Mouse (Mus musculus) ES-E14 (cell line): ENCODE measurements around the gene Hes7. TPM values are rescaled to one million over a fixed set of nuclear protein-coding genes. Genes with fewer than 3 reads are reported as not detected.

ENCODE experiments used
- DNase-seq: peaks from one replicate; pipeline ENCODE4 v3.0.0-alpha.2; 2013; ENCODE audit warnings: low read depth, low spot score
- H3K27ac ChIP-seq: 2 replicates; pipeline ENCODE4 v1.5.1; 2012; ENCODE audit warnings: low read depth, mild to moderate bottlenecking, low read length, moderate library complexity, mixed read lengths; ENCODE audit not compliant: poor library complexity, insufficient read depth, severe bottlenecking
- H3K36me3 ChIP-seq: 2 replicates; pipeline ENCODE4 v1.6.1; 2012; ENCODE audit warnings: mild to moderate bottlenecking, low read length, moderate library complexity, mixed read lengths; ENCODE audit not compliant: control insufficient read depth, poor library complexity, insufficient read depth, severe bottlenecking
- H3K4me1 ChIP-seq, 2 experiments: fragments of 150-350 bp in 1 of 2; sonication (generic) in 1 of 2; 2 replicates each; pipeline ENCODE4 v1.6.1; 2012; ENCODE audit warnings: low read length in 2 of 2, mild to moderate bottlenecking in 1 of 2, mixed read lengths in 1 of 2; ENCODE audit not compliant: control insufficient read depth in 2 of 2, insufficient read depth in 2 of 2, poor library complexity in 1 of 2
- H3K4me3 ChIP-seq, 2 experiments: fragments of 150-350 bp in 1 of 2; sonication (generic) in 1 of 2; 2 replicates each; pipeline ENCODE4 v1.5.1; 2012; ENCODE audit warnings: low read length in 2 of 2, low read depth in 1 of 2, mild to moderate bottlenecking in 1 of 2, mixed read lengths in 1 of 2; ENCODE audit not compliant: insufficient read depth in 1 of 2, poor library complexity in 1 of 2, severe bottlenecking in 1 of 2
- H3K9ac ChIP-seq: 2 replicates; pipeline ENCODE4 v1.6.1; 2012; ENCODE audit warnings: low read depth, mild to moderate bottlenecking, low read length, mixed read lengths; ENCODE audit not compliant: poor library complexity, insufficient read depth, severe bottlenecking
- H3K9me3 ChIP-seq: fragments of 150-350 bp; sonication (generic); 2 replicates; pipeline ENCODE4 v1.6.1; 2012; ENCODE audit warnings: low read depth, mild to moderate bottlenecking, low read length; ENCODE audit not compliant: control insufficient read depth, insufficient read depth
- CHD2 ChIP-seq: IDR thresholded peaks from 2 replicates; pipeline ENCODE4 v1.6.1; 2014; ENCODE audit warnings: mild to moderate bottlenecking, low read depth, low read length, inconsistent platforms
- HCFC1 ChIP-seq: IDR thresholded peaks from 2 replicates; pipeline ENCODE4 v1.6.1; 2012; ENCODE audit warnings: low read length, inconsistent platforms, borderline replicate concordance; ENCODE audit not compliant: insufficient read depth
- MAFK ChIP-seq: IDR thresholded peaks from 2 replicates; pipeline ENCODE4 v1.6.1; 2014; ENCODE audit warnings: mild to moderate bottlenecking, low read depth, low read length, inconsistent platforms; ENCODE audit not compliant: insufficient read depth
- ZC3H11A ChIP-seq: IDR thresholded peaks from 2 replicates; pipeline ENCODE4 v1.6.1; 2012; ENCODE audit warnings: low read depth, mild to moderate bottlenecking, inconsistent platforms, low read length, borderline replicate concordance
- ZNF384 ChIP-seq: IDR thresholded peaks from 2 replicates; pipeline ENCODE4 v1.6.1; 2012; ENCODE audit warnings: low read depth, low read length, inconsistent platforms
- in situ Hi-C, 2 experiments: fragments of 600-800 bp; cut with MboI; formaldehyde crosslinking; loops; one replicate each; pipeline ENCODE4 v1.15.1; 2025; ENCODE audit warnings: low sequenced_read_pairs in 2 of 2, inconsistent platforms in 1 of 2; ENCODE audit not compliant: unreplicated experiment in 2 of 2
- total RNA-seq: library from RNA; depleted of rRNA; stranded (reverse); fragments of 300-350 nt; gene quantifications from 2 replicates; pipeline ENCODE4 v1.2.3, GENCODE M21; 2012

Hes7 gene
- total RNA-seq, 1 experiment: not detected

- DNase-seq: no peak
- in situ Hi-C loops: no loop called here
- Histone ChIP-seq H3K4me1 (peaks cover 0 to 6% of the 10 kb centered on the region in 2 experiments; a peak in 2 of 4 replicates), H3K4me3 (peak overlapping the region; percentile 40 to 74; a peak in 3 of 4 replicates), H3K9ac (peak overlapping the region; percentile 42; the same call in 1 of the 2 replicates), H3K36me3 (no peaks in the 10 kb centered on the region), H3K27ac (no peak overlapping the region), H3K9me3 (no peaks in the 10 kb centered on the region)
- no peak for TF ChIP-seq ZC3H11A
- no peak for TF ChIP-seq HCFC1
- TF ChIP-seq MAFK: no peak
- no peak for TF ChIP-seq CHD2
- TF ChIP-seq ZNF384: no peak
These were observed 30.8 kb downstream of the Hes7 start for GRCm38 (mm10) chr11:69151004-69151403.

DNA sequence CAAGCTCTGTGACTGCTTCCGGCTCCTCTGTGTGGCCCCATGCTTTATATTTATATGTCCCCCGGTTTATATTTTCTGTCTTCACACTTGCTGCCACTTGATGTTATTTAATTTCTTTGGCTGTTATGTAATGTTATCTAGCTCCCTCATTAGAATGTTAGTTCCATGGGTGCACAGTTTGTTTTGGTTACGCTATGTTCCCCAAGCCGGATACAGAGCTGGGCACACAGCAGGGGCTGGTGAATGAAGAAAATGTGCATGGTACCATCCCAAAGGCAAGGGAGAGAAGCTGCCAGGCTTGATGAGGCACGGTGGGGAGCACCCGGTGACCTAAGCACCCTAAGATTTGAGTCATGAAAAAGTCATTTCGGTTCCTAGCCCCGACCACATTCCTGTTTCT, 33.6 kb downstream of the Hes7 start:
- Histone ChIP-seq H3K36me3 (no peaks in the 10 kb centered on the region), H3K4me1 (peaks cover 0 to 11% of the 10 kb centered on the region in 2 experiments; a peak in 2 of 4 replicates), H3K27ac (no peak overlapping the region), H3K9ac (no peak overlapping the region), H3K4me3 (no peak overlapping the region), H3K9me3 (no peaks in the 10 kb centered on the region)
- TF ChIP-seq ZNF384 (no peak), HCFC1 (no peak), MAFK (no peak), ZC3H11A (no peak), CHD2 (no peak)
- in situ Hi-C loops: no loop called here
- DNase-seq: no peak

DNA sequence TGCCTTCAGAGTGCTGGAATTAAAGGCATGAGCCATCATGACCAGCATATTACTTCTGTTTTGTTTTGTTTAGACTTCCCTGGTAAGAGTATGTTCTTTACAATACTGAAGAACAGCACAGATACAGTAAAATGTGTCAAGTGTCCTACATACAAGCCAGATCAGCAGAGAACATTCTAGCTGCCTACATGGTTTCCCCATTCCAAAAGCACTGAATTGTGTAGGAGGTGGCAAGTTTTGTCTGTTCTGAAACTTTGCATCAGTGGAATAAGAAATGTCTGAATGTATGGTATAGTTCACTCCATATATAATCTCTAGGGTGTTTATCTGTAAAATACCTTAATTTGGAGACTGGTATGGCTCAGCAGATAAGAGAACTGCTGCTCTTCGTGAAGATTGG, 35.1 kb downstream of the Hes7 start:
- H3K4me3 ChIP-seq: no peak overlapping the region
- DNase-seq: no peak
- in situ Hi-C loops: no loop called here
- no peak for TF ChIP-seq ZNF384
- no peak for TF ChIP-seq CHD2
- no peaks in the 10 kb centered on the region for H3K36me3 ChIP-seq
- no peaks in the 10 kb centered on the region for H3K9me3 ChIP-seq
- no peak overlapping the region for H3K9ac ChIP-seq
- H3K27ac ChIP-seq: no peak overlapping the region
- H3K4me1 ChIP-seq: peaks cover 0 to 11% of the 10 kb centered on the region in 2 experiments; a peak in 2 of 4 replicates

GRCm38 (mm10) chr11:69156800-69157199, 36.6 kb downstream of the Hes7 start, which contains the start of gene Alox12b:
Alox12b (plus strand) TSS chr11:69156989.
- TF ChIP-seq HCFC1 (no peak), MAFK (no peak), ZNF384 (no peak), CHD2 (no peak)
- DNase-seq: no peak
- Histone ChIP-seq H3K4me1 (peaks cover 0 to 8% of the 10 kb centered on the region in 2 experiments; a peak in 2 of 4 replicates), H3K9ac (no peak within 1 kb of the TSS), H3K36me3 (no peaks in the 10 kb centered on the region), H3K4me3 (peak within 1 kb of the TSS; percentile 41; a peak in 3 of 4 replicates), H3K9me3 (no peaks in the 10 kb centered on the region), H3K27ac (no peak within 1 kb of the TSS)
- in situ Hi-C loops: no loop called here

DNA sequence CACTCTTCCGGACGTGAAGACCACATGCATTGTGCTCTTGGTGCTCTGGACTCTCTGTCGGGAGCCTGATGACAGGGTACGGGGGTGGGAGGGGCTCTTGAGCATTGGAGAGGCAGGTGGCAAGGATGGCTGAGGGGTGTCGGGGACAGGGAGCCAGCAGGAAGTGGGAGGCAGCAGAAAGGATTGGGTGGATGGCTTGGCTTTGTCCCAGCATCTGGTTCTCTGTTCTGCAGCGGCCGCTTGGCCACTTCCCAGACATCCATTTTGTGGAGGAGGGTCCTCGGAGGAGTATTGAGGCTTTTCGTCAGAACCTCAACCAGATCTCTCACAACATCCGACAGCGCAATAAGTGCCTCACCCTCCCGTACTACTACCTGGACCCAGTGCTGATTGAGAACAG, 49.1 kb downstream of the Hes7 start:
- Histone ChIP-seq H3K4me1 (peaks cover 0 to 3% of the 10 kb centered on the region in 2 experiments; a peak in 2 of 4 replicates), H3K36me3 (no peaks in the 10 kb centered on the region), H3K4me3 (no peak overlapping the region), H3K9me3 (no peaks in the 10 kb centered on the region), H3K27ac (no peak overlapping the region), H3K9ac (no peak overlapping the region)
- in situ Hi-C loops: no loop called here
- no peak for DNase-seq
- no peak for TF ChIP-seq CHD2
- TF ChIP-seq ZC3H11A: no peak
- no peak for TF ChIP-seq ZNF384
- no peak for TF ChIP-seq HCFC1
- no peak for TF ChIP-seq MAFK
